Mouse (Mus musculus) embryonic facial prominence, embryonic 15.5 days (tissue): ENCODE measurements around the gene Prune1. TPM values are rescaled to one million over a fixed set of nuclear protein-coding genes. Genes with fewer than 3 reads are reported as not detected.
A peak's percentile ranks its signal among the peaks of the same experiment; 100 is the strongest.

Experiments used
- ATAC-seq: fragments of 200-750 bp; cut with Nextera tagmentation; 2 replicates; pipeline ENCODE4 v1.8.0; 2017; ENCODE audit warnings: low read depth, moderate TSS enrichment; ENCODE audit not compliant: insufficient number of reproducible peaks, low FRiP score, low TSS enrichment
- H3K27ac ChIP-seq: fragments of 300-500 bp; sonication (generic); replicated peaks from 2 replicates; pipeline ENCODE4 v1.5.1; 2015; ENCODE audit warnings: mild to moderate bottlenecking, inconsistent platforms
- H3K27me3 ChIP-seq: fragments of 300-500 bp; sonication (generic); 2 replicates; pipeline ENCODE4 v1.6.1; 2015; ENCODE audit warnings: inconsistent platforms
- H3K36me3 ChIP-seq: fragments of 300-500 bp; sonication (generic); 2 replicates; pipeline ENCODE4 v1.6.1; 2015; ENCODE audit warnings: mild to moderate bottlenecking, inconsistent platforms
- H3K4me1 ChIP-seq: fragments of 300-500 bp; sonication (generic); 2 replicates; pipeline ENCODE4 v1.6.1; 2015; ENCODE audit warnings: inconsistent platforms
- H3K4me2 ChIP-seq: fragments of 300-500 bp; sonication (generic); replicated peaks from 2 replicates; pipeline ENCODE4 v1.6.1; 2015; ENCODE audit warnings: mild to moderate bottlenecking, inconsistent platforms
- H3K4me3 ChIP-seq: fragments of 300-500 bp; sonication (generic); replicated peaks from 2 replicates; pipeline ENCODE4 v1.5.1; 2015; ENCODE audit warnings: mild to moderate bottlenecking, inconsistent platforms
- H3K9ac ChIP-seq: fragments of 300-500 bp; sonication (generic); 2 replicates; pipeline ENCODE4 v1.6.1; 2015; ENCODE audit warnings: inconsistent platforms
- H3K9me3 ChIP-seq: fragments of 300-500 bp; sonication (generic); replicated peaks from 2 replicates; pipeline ENCODE4 v1.6.1; 2016; ENCODE audit warnings: inconsistent platforms
- WGBS: fragments of 180-500 bp; shearing (Covaris S2); methylation state at CpG from one replicate; pipeline ENCODE4 v1.1.7; 2015; 5-methylcytosine and 5-hydroxymethylcytosine counted together
- polyA plus RNA-seq: library from polyadenylated mRNA; unstranded; fragments of >200 nt; fragmentation: Nextera tagmentation; extraction: Ambion mirVana; gene quantifications from 2 replicates; pipeline ENCODE4 v1.2.1, GENCODE M21; 2015

Prune1 gene
- polyA plus RNA-seq, 1 experiment from 2014 or later: 26.5 TPM

DNA sequence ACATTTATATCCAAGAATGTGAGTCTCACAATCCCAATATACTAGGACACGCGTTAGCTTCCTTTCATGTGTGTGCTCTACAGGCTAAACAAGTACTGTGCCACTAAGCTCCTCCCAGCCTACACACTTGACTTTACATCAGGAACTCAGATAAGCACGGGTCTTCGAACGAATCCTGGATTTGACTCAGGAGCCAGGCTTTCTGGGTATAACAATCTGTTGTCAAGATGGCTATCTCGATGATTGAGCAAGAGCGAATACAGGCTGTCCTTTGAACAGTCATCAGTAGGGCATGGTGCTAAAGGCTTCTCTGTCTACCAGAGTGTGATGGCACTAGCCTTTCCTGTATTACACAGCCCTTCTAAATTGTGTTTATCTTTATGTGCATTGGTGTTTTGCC, 16.1 kb upstream of the Prune1 start:
- 81% methylated on average over 7 of the region's 7 CpGs for WGBS
- peaks cover 7% of the 10 kb centered on the region; the same call in 1 of the 2 replicates for H3K4me1 ChIP-seq
- H3K4me2 ChIP-seq: no peak overlapping the region
- no peak overlapping the region; the same call in 1 of the 2 replicates for H3K27ac ChIP-seq
- no peaks in the 10 kb centered on the region for H3K27me3 ChIP-seq
- H3K36me3 ChIP-seq: peaks cover 39% of the 10 kb centered on the region
- H3K9me3 ChIP-seq: no peaks in the 10 kb centered on the region
- no peak for ATAC-seq
- H3K9ac ChIP-seq: no peak overlapping the region
- H3K4me3 ChIP-seq: no peak overlapping the region

DNA sequence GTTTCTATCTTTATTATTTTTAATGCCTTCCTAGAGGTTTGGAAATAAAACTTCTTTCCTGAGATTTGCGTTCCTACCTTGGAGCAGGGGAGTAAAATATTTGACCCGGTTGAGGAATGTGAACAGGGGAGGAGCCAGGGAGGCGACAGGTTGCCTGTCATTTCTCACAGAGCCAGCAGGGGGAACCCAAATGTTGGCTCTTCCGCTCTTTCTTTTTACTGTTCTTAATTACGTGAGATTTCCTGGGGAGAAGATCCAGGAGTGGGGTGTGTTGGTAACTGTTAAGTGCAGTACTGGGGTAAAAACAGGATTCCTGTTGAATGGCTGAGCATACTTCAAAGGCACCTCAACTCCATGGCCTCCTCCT, 14.2 kb upstream of the Prune1 start:
- Histone ChIP-seq H3K36me3 (peaks cover 57% of the 10 kb centered on the region), H3K4me3 (no peak overlapping the region), H3K9me3 (no peaks in the 10 kb centered on the region), H3K27me3 (no peaks in the 10 kb centered on the region), H3K9ac (no peak overlapping the region), H3K27ac (no peak overlapping the region), H3K4me2 (no peak overlapping the region), H3K4me1 (peaks cover 7% of the 10 kb centered on the region; the same call in 1 of the 2 replicates)
- WGBS: 6% methylated on average over 5 of the region's 5 CpGs
- no peak for ATAC-seq

DNA sequence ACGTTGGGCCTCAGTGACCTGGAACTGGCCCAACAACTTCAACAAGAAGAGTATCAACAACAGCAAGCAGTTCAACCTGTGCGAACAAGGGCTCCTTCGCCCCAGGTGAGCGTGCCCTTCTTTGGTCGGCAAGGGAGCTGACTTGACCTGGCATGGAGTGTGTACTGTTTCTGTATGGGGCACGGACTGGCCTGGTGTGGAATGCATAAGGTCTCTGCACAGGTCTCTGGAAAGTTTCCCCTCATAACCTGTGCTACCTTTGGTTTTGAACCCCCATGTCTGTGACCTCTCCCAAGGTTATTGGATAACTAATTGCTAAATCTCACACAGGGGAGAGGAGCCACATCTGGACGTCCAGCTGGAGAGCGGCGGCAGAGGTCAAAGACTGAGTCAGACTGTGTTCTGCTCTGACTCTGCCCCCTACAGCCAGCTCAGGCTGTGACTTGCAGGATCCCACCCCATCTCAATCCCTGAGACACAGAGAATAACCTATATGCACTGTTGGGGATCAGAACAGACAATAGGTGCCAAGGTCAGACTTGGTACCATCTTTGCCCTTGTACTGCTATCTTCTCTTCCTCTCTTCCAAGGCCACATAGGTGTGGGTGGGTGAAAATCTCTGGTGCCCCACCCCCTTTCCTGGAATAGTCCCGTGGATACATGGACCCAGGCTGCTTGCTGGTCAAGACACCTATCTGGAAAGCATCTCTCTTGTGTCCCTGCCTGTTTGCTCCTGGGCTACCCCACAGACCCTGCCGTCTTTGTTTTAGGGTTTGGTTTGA, 13.6 kb upstream of the Prune1 start:
- H3K4me1 ChIP-seq: peaks cover 7% of the 10 kb centered on the region; the same call in 1 of the 2 replicates
- H3K9ac ChIP-seq: no peak overlapping the region
- H3K9me3 ChIP-seq: no peaks in the 10 kb centered on the region
- no peak overlapping the region for H3K4me3 ChIP-seq
- H3K27me3 ChIP-seq: no peaks in the 10 kb centered on the region
- peaks cover 63% of the 10 kb centered on the region for H3K36me3 ChIP-seq
- WGBS: 72% methylated on average over 11 of the region's 11 CpGs
- H3K27ac ChIP-seq: peak overlapping the region; percentile 65; the same call in 1 of the 2 replicates
- no peak for ATAC-seq
- no peak overlapping the region for H3K4me2 ChIP-seq

DNA sequence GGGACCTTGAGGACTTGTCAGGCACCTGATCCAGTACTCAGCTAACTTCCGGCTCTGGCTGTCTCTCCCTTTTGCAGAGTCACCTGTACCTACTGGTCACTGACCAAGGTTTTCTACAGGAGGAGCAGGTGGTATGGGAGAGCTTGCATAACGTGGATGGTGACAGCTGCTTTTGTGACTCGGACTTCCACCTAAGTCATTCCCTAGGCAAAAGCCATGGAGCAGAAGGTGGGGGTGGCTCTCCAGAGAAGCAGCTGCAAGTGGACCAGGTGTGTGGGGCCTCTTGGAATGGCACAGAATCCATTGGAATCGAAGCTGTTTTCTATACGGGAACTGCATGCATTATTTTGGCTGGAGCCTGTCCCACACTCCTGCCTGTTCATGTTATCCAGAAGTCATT, 12.8 kb upstream of the Prune1 start:
- no peak for ATAC-seq
- H3K4me1 ChIP-seq: peaks cover 7% of the 10 kb centered on the region; the same call in 1 of the 2 replicates
- H3K27me3 ChIP-seq: no peaks in the 10 kb centered on the region
- H3K4me2 ChIP-seq: no peak overlapping the region
- no peaks in the 10 kb centered on the region for H3K9me3 ChIP-seq
- WGBS: 76% methylated on average over 5 of the region's 5 CpGs
- H3K4me3 ChIP-seq: no peak overlapping the region
- H3K36me3 ChIP-seq: peaks cover 66% of the 10 kb centered on the region
- H3K9ac ChIP-seq: no peak overlapping the region
- peak overlapping the region; percentile 65 for H3K27ac ChIP-seq

GRCm38 (mm10) chr3:95294316-95294715, 12.4 kb upstream of the Prune1 start:
- Histone ChIP-seq H3K9ac (no peak overlapping the region), H3K27me3 (no peaks in the 10 kb centered on the region), H3K27ac (peak overlapping the region; percentile 65), H3K4me3 (no peak overlapping the region), H3K4me2 (no peak overlapping the region), H3K4me1 (peaks cover 7% of the 10 kb centered on the region; the same call in 1 of the 2 replicates), H3K9me3 (no peaks in the 10 kb centered on the region), H3K36me3 (peaks cover 66% of the 10 kb centered on the region)
- 80% methylated on average over 7 of the region's 7 CpGs for WGBS
- ATAC-seq: no peak

GRCm38 (mm10) chr3:95293537-95293936, 11.7 kb upstream of the Prune1 start:
- no peaks in the 10 kb centered on the region for H3K9me3 ChIP-seq
- H3K9ac ChIP-seq: no peak overlapping the region
- no peak for ATAC-seq
- H3K4me1 ChIP-seq: peaks cover 7% of the 10 kb centered on the region; the same call in 1 of the 2 replicates
- H3K36me3 ChIP-seq: peaks cover 70% of the 10 kb centered on the region
- 68% methylated on average over 11 of the region's 11 CpGs for WGBS
- H3K27me3 ChIP-seq: no peaks in the 10 kb centered on the region
- no peak overlapping the region for H3K4me3 ChIP-seq
- H3K27ac ChIP-seq: peak overlapping the region; percentile 65; the same call in 1 of the 2 replicates
- no peak overlapping the region for H3K4me2 ChIP-seq

GRCm38 (mm10) chr3:95292899-95293298, 11.0 kb upstream of the Prune1 start:
- Histone ChIP-seq H3K4me1 (peaks cover 7% of the 10 kb centered on the region; the same call in 1 of the 2 replicates), H3K4me3 (no peak overlapping the region), H3K9ac (no peak overlapping the region), H3K9me3 (no peaks in the 10 kb centered on the region), H3K27ac (no peak overlapping the region), H3K27me3 (no peaks in the 10 kb centered on the region), H3K4me2 (no peak overlapping the region), H3K36me3 (peaks cover 77% of the 10 kb centered on the region)
- no peak for ATAC-seq
- WGBS: 81% methylated on average over 2 of the region's 2 CpGs

- Histone ChIP-seq H3K4me2 (no peak overlapping the region), H3K9me3 (no peaks in the 10 kb centered on the region), H3K9ac (no peak overlapping the region), H3K4me3 (no peak overlapping the region), H3K27ac (no peak overlapping the region), H3K36me3 (peaks cover 71% of the 10 kb centered on the region), H3K27me3 (no peaks in the 10 kb centered on the region), H3K4me1 (peaks cover 3% of the 10 kb centered on the region; the same call in 1 of the 2 replicates)
- WGBS: 81% methylated on average over 4 of the region's 4 CpGs
- no peak for ATAC-seq
Measured at GRCm38 (mm10) chr3:95291041-95291440, 9.2 kb upstream of the Prune1 start.

GRCm38 (mm10) chr3:95290156-95290555, 8.3 kb upstream of the Prune1 start:
- no peak overlapping the region for H3K27ac ChIP-seq
- no peaks in the 10 kb centered on the region for H3K9me3 ChIP-seq
- WGBS: 80% methylated on average over 6 of the region's 6 CpGs
- H3K36me3 ChIP-seq: peaks cover 64% of the 10 kb centered on the region
- ATAC-seq: no peak
- no peak overlapping the region for H3K4me3 ChIP-seq
- no peak overlapping the region for H3K9ac ChIP-seq
- peaks cover 4% of the 10 kb centered on the region; the same call in 1 of the 2 replicates for H3K4me1 ChIP-seq
- H3K27me3 ChIP-seq: no peaks in the 10 kb centered on the region
- H3K4me2 ChIP-seq: no peak overlapping the region

DNA sequence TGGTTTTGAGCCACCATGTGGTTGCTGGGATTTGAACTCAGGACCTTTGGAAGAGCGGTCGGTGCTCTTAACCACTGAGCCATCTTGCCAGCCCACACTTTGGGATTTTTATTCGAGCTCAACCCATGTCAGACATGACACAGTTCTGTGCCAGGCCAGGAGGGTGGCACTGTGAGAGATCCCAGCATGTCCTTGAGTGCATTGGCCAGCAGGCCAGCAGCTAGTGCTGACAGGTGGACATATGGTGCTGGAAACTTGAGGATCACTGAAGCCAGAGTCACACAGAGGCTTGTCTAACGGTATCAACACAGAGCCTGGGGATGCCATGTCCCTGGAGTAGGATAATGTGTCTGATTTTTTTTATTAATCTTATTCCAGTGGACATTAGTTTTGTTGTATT, 7.5 kb upstream of the Prune1 start:
- Histone ChIP-seq H3K4me3 (no peak overlapping the region), H3K4me2 (no peak overlapping the region), H3K9me3 (no peaks in the 10 kb centered on the region), H3K9ac (no peak overlapping the region), H3K36me3 (peaks cover 57% of the 10 kb centered on the region), H3K27me3 (no peaks in the 10 kb centered on the region), H3K27ac (no peak overlapping the region), H3K4me1 (peaks cover 12% of the 10 kb centered on the region)
- WGBS: 82% methylated on average over 4 of the region's 4 CpGs
- no peak for ATAC-seq

- peaks cover 38% of the 10 kb centered on the region for H3K36me3 ChIP-seq
- WGBS: 85% methylated on average over 3 of the region's 3 CpGs
- no peaks in the 10 kb centered on the region for H3K27me3 ChIP-seq
- H3K27ac ChIP-seq: no peak overlapping the region
- H3K4me2 ChIP-seq: no peak overlapping the region
- peaks cover 20% of the 10 kb centered on the region for H3K4me1 ChIP-seq
- no peak overlapping the region for H3K9ac ChIP-seq
- ATAC-seq: no peak
- H3K9me3 ChIP-seq: no peaks in the 10 kb centered on the region
- no peak overlapping the region for H3K4me3 ChIP-seq
Measured at GRCm38 (mm10) chr3:95287541-95287940, 5.7 kb upstream of the Prune1 start.

DNA sequence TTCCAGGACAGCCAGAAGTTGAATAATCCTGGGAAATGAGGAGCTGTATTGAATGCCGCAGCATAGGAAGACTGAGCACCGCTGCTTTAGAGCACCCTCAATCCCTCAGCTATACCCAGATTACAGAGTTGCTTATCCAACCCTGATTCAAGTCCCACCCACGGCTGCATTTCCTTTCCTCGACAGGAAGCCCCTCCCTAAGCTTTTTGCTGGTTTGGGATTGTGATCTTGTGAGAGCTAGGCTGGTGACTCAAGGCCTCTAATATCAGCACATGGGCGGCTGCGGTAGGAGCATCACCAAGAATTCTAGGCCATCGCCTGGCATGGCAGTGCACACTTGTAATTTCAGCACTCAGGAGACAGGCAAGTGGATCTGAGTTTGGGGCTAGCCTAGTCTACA, 4.6 kb upstream of the Prune1 start:
- Histone ChIP-seq H3K27me3 (no peaks in the 10 kb centered on the region), H3K4me3 (no peak overlapping the region), H3K9me3 (no peaks in the 10 kb centered on the region), H3K4me1 (peaks cover 20% of the 10 kb centered on the region), H3K4me2 (no peak overlapping the region), H3K27ac (no peak overlapping the region), H3K36me3 (peaks cover 29% of the 10 kb centered on the region), H3K9ac (no peak overlapping the region)
- no peak for ATAC-seq
- 71% methylated on average over 7 of the region's 7 CpGs for WGBS
